Mouse (Mus musculus) ES-Bruce4 (cell line): ENCODE results near the gene Mug1. TPM values are rescaled to one million over a fixed set of nuclear protein-coding genes. Genes with fewer than 3 reads are reported as not detected.
"Not testable (repeated sequence)": the region's sequence is repeated elsewhere in the genome, so short reads cannot be mapped to it uniquely, and the experiment has no call there.

Source experiments
- H3K27ac ChIP-seq: 2 replicates; pipeline ENCODE4 v1.5.1; 2012; ENCODE audit warnings: low read length, inconsistent platforms; ENCODE audit not compliant: insufficient read depth
- H3K27me3 ChIP-seq: 2 replicates; pipeline ENCODE4 v1.6.1; 2012; ENCODE audit warnings: mild to moderate bottlenecking, low read length, inconsistent platforms; ENCODE audit not compliant: control insufficient read depth, poor library complexity, insufficient read depth, severe bottlenecking
- H3K36me3 ChIP-seq: 2 replicates; pipeline ENCODE4 v1.6.1; 2012; ENCODE audit warnings: inconsistent platforms, mild to moderate bottlenecking, low read length, moderate library complexity; ENCODE audit not compliant: control insufficient read depth, poor library complexity, insufficient read depth, severe bottlenecking
- H3K4me1 ChIP-seq: one replicate; pipeline ENCODE4 v1.8.1; 2011; ENCODE audit warnings: low read length; ENCODE audit not compliant: control insufficient read depth, insufficient read depth
- H3K4me3 ChIP-seq: 2 replicates; pipeline ENCODE4 v1.5.1; 2011; ENCODE audit warnings: low read depth, mild to moderate bottlenecking, low read length
- H3K9ac ChIP-seq: 2 replicates; pipeline ENCODE4 v1.6.1; 2012; ENCODE audit warnings: low read depth, mild to moderate bottlenecking, inconsistent platforms; ENCODE audit not compliant: poor library complexity, severe bottlenecking
- H3K9me3 ChIP-seq: replicated peaks from 2 replicates; pipeline ENCODE4 v1.6.1; 2012; ENCODE audit warnings: mild to moderate bottlenecking, low read length, inconsistent platforms; ENCODE audit not compliant: control insufficient read depth, poor library complexity, insufficient read depth, severe bottlenecking
- CTCF ChIP-seq: IDR thresholded peaks from one replicate; pipeline ENCODE4 v1.8.1; 2011; ENCODE audit warnings: low read depth, low read length
- EP300 ChIP-seq: IDR thresholded peaks from 2 replicates; pipeline ENCODE4 v1.6.1; 2011; ENCODE audit warnings: low read depth, low read length; ENCODE audit not compliant: insufficient read depth
- POLR2A ChIP-seq: IDR thresholded peaks from one replicate; pipeline ENCODE4 v1.8.1; 2011; ENCODE audit warnings: low read length; ENCODE audit not compliant: insufficient read depth
- polyA plus RNA-seq: library from polyadenylated mRNA; stranded (reverse); fragments of >200 nt; gene quantifications from 2 replicates; pipeline ENCODE4 v1.2.4, GENCODE M21; 2011; ENCODE audit warnings: low read depth; ENCODE audit not compliant: missing spikeins, insufficient read depth, insufficient read length

The Mug1 gene
- polyA plus RNA-seq, result not detected in 2 replicates

DNA sequence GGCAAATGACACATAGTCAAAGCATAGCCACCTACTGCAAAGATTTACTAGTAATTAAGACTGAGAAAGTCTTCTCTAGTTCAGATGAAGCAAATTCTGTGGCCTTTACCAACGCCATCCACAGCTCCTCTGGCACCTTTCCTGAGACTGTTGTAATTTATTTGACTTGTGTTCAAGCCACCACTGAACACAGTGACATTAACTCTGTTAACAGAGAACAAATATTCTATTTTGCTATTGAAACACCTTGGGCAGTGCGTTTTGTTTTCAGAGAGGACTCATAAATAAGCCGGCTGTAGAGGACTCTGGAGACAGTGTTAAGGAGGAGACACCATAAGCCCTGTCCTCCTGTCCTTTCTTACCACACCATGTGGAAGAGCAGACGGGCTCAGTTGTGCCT lies at the start of gene Mug1:
TSS of gene Mug1 (plus strand) at position 271 of the 400 bp plus-strand sequence.
- not testable (repeated sequence) for H3K36me3 ChIP-seq, H3K27me3 ChIP-seq, H3K4me3 ChIP-seq, H3K9me3 ChIP-seq, H3K9ac ChIP-seq, H3K4me1 ChIP-seq, H3K27ac ChIP-seq

DNA sequence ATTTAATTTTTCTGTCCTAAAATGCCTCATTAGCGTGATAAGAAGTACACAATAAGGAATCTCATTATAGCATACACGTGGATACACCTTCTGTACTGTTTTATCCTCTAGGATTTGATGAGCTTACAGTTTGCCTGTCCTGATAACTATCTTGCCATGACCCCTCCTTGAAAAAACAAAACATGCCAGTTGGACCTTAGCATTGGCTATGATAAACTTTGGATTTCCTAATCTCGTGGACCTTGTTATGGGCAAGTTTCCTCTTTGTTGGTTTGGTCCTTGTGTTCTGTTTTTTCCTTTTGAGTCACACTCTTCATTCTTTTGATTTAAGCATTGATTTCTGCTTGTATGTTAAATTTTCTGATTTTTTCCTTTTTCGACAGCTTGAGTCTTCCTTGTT lies 10.3 kb upstream of the Mug1 start:
- Histone ChIP-seq H3K27ac (no peak overlapping the region), H3K9ac (no peak overlapping the region), H3K4me1 (no peaks in the 10 kb centered on the region), H3K9me3 (no peaks in the 10 kb centered on the region), H3K27me3 (no peaks in the 10 kb centered on the region), H3K4me3 (no peak overlapping the region), H3K36me3 (no peaks in the 10 kb centered on the region)
- TF ChIP-seq CTCF (no peak), EP300 (no peak), POLR2A (no peak)

DNA sequence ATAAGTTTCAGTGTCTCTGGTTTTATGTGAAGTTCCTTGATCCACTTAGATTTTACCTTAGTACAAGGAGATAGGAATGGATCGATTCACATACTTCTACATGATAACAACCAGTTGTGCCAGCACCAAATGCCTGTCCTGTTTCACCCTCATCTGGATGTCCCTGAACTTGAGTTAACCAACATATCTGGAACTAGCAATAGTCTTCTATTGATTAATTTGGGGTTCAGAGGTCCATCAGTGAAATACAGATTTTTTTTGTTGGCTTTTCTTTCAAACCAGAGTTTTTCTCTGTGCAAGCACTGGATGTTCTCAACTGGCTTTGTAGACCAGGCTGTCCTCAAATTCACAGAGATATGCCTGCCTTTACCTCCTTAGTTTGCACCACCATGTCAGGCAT lies 2.0 kb upstream of the Mug1 start:
- Histone ChIP-seq H3K4me3 (no peak overlapping the region), H3K4me1 (no peaks in the 10 kb centered on the region), H3K27me3 (no peaks in the 10 kb centered on the region), H3K27ac (no peak overlapping the region), H3K9ac (no peak overlapping the region), H3K36me3 (no peaks in the 10 kb centered on the region), H3K9me3 (peaks cover 6% of the 10 kb centered on the region)
- no peak for TF ChIP-seq EP300
- TF ChIP-seq POLR2A, result no peak
- TF ChIP-seq CTCF, result no peak

DNA sequence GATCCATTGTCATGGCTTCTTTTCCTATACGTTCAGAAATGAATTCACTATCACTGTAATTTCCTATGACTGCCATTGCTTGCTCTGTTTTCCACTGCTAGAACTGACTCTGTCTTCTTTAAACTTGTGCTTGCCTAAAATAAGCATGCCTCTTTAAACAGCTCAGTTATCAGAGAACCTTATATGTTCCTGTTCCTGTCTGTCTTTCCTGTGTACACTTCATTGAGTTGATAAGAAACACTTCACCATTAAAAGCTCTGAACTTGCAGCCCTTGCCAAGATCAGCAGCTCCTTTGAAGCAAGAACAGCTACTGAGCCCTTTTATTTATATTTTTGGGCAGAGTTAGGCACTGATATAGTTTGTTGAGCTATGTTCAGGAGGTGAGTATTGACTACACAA lies 10.0 kb downstream of the Mug1 start:
- no peaks in the 10 kb centered on the region for H3K27me3 ChIP-seq
- no peak overlapping the region for H3K9ac ChIP-seq
- H3K27ac ChIP-seq, result no peak overlapping the region
- H3K36me3 ChIP-seq, result no peaks in the 10 kb centered on the region
- TF ChIP-seq POLR2A (no peak), EP300 (no peak), CTCF (no peak)
- H3K4me1 ChIP-seq, result no peaks in the 10 kb centered on the region
- no peaks in the 10 kb centered on the region for H3K9me3 ChIP-seq
- no peak overlapping the region for H3K4me3 ChIP-seq

Other genes starting within 250 kb of the Mug1 start
- gene A2m, start 203.2 kb upstream of the Mug1 start, polyA plus RNA-seq, result 0.47 and 0.55 TPM in 2 replicates
- 0.16 and 0.24 TPM in 2 replicates for gene Gm7298, start 105.6 kb upstream of the Mug1 start, polyA plus RNA-seq
- not detected in 2 replicates for gene Mug2, start 168.2 kb downstream of the Mug1 start, polyA plus RNA-seq